Mouse (Mus musculus) cortical plate, adult 2 months (tissue): ENCODE measurements around the gene Rpl23.

Source experiments
- CTCF ChIP-seq: fragments of 200-500 bp; IDR thresholded peaks from 2 replicates; pipeline ENCODE4 v1.5.1; 2011; ENCODE audit warnings: mild to moderate bottlenecking, control low read depth, low read length; ENCODE audit not compliant: insufficient read depth; ENCODE audit errors: extremely low read depth
- POLR2A ChIP-seq: fragments of 200-500 bp; IDR thresholded peaks from 2 replicates; pipeline ENCODE4 v1.6.1; 2011; ENCODE audit warnings: mild to moderate bottlenecking, low read length, control low read depth; ENCODE audit not compliant: insufficient read depth; ENCODE audit errors: extremely low read depth

DNA sequence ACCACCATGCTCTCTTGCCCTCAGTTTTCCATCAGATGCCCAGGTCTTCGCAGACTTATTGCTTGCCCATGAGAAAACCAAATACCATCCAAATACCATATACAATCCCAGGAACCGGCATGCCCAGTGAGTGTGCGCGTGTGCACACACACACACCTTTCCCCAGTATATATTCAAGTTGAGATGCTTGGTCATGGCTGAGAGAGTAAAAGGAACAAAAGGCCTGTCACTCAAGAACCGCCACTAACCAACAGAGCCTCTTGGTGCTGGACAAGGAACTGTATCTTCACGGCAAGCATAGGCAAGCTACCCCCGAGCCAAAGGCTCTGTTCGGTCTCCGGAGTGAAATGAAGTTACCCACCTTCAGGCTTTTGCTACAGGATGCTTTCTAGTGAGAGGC, 39.6 kb downstream of the Rpl23 start:
- TF ChIP-seq CTCF (no peak), POLR2A (no peak)
